Mouse (Mus musculus) gastrocnemius, postnatal 10 days (tissue): Measurements from ENCODE around the gene Dok3. TPM values are rescaled to one million over a fixed set of nuclear protein-coding genes. Genes with fewer than 3 reads are reported as not detected.
"Not testable (repeated sequence)": the region's sequence is repeated elsewhere in the genome, so short reads cannot be mapped to it uniquely, and the experiment has no call there.

Experiments
- DNase-seq: peaks from one replicate; pipeline ENCODE4 v3.0.0; 2021; ENCODE audit warnings: mixed read lengths
- long read RNA-seq, 2 experiments: library from polyadenylated mRNA; stranded (forward); transcript quantifications; one replicate each; pipeline ENCODE4 v2.0.0; 2021
- total RNA-seq, 2 experiments: library from RNA; stranded (reverse); gene quantifications; 2 replicates each; pipeline ENCODE4 v1.2.3; 2021

The Dok3 gene
- 1 to 10 TPM; 2.0 to 4.0 TPM for total RNA-seq
- long read RNA-seq, experiment 1, partial matches to known transcripts, result 1 of 3 reads
- long read RNA-seq, experiment 1, other reads (novel, unspliced or antisense), result 0 of 3 reads
- long read RNA-seq, experiment 2, partial matches to known transcripts, result 1 of 1 reads
- long read RNA-seq, experiment 2, other reads (novel, unspliced or antisense), result 0 of 1 reads

DNA sequence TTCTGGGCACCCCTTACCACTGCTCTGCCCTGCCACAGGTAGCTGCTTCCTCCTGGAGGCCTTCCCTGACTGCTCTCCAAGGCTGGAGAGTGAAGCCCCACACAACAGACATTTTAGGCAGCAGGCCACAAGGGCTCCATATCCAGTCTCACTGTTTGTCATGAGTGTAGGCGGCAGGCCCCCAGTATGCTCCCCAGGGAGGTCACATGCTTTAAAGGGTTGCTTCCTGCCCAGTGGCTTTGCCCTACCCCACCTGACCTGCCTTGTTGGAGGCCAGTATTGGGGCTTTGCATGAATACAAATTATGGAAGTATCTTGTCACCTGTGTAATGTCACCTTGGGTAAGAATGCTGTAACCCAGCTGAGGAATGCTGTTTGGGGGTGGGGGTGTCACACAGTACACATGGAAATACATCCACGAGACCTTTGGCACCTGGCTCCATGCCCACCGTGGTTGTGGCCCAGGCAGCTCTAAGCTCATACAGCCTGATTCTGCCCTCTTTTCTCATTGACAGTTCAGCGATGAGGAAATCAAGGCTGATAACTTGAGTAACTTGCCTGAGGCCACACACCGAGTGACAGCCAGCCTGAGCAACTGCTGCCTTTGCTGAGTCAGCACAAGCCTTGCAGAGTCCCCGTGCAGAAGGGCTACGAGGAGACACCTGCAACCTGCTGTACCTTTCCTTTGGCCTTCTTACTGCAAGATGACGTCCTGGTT is at the start of gene Dok3:
Gene Dok3 (minus strand): TSS at position 99 of the 718 bp plus-strand sequence.
- no peak for DNase-seq

DNA sequence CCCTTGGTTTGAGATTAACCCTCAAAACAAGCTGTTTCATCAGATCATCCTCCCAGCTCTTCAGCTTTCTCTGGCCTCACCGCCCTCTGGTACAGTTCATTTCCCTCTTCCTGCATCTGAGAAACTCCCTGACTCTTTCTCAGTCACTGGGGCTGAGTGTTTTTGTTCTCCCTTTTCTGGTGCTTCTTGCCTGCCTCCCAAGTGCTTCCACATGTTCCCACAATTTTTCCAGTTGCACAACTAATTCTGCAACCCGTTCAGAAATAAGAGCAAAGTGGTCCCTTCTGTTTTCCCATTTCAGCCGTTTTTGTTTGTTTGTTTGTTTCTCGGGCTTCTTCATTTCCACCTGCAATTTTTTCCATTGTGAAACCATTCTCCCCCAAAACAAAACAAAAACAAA is 49.0 kb upstream of the Dok3 start:
- no peak for DNase-seq

DNA sequence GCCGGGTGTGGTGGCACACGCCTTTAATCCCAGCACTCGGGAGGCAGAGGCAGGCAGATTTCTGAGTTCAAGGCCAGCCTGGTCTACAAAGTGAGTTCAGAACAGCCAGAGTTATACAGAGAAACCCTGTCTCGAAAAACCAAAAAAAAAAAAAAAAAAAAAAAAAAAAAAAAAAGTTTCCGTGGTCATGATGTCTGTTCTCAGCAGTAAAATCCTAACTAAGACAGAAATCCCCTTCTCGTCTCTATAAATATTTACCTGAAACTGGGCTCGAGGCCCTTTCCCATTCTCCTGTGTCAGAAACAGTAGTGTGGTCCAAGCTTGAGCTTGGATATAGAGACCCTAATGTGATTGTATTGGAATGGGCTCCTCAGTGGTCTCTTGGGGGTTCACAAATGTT is 47.8 kb upstream of the Dok3 start:
- DNase-seq, result not testable (repeated sequence)

DNA sequence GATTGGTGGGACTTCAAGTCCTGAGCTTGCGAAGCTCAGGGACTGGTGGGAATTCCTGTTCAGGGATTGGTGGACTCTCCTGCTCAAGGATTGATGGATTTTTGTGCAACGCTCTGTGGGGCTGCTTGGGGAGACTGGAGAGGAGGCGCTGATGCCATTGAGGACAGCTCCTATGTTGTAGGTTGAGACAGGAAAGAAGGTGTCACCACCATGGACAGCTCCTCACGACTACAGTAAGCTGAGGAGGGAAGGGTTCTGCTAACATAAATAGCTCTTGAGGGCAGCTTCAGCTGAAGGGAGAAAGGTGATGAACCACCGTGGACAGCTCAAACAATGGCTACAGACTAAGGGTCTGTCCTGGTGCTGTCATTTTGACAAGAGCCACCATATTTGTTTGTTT is 46.8 kb upstream of the Dok3 start:
- DNase-seq, result no peak

DNA sequence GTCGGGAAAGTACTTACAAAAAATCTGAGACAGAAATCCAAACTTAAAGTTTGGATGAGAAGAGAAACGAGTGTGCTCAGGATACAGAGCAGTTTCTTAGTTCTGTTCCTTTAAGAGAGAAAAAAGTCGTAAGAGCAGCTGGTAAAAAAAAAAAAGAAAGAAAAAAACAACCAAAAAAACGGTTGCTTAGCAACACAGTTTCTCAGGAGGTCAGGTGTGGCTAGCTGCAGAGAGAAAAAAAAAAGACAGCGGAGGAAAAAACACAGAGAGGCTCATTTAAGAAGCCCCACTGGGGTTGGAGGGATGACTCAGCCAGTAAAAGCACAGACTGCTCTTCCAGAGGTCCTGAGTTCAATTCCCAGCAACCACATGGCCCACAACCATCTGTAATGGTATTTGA is 45.2 kb upstream of the Dok3 start:
- DNase-seq, result no peak

DNA sequence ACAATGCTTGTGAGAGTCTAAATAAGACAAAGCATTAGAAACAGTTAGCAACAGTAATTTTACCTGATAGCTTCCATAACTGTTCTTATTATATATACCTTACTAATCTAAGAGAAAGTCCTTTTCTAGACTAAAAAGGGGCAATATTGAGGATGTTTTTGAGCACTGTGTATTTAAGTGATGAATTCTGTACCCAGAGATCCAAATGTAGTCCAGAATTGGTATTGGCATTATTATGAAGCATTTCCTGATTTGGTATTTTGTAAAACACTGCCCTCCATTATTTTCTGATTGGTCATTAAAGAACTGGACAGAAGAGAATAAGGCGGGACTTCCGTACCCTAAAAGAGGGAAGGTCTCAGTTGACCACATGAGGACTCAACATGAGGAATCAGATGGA is 44.3 kb upstream of the Dok3 start, which contains the start of gene Tmed9:
Gene Tmed9 (plus strand): TSS at position 301 of the 400 bp plus-strand sequence.
- no peak for DNase-seq

DNA sequence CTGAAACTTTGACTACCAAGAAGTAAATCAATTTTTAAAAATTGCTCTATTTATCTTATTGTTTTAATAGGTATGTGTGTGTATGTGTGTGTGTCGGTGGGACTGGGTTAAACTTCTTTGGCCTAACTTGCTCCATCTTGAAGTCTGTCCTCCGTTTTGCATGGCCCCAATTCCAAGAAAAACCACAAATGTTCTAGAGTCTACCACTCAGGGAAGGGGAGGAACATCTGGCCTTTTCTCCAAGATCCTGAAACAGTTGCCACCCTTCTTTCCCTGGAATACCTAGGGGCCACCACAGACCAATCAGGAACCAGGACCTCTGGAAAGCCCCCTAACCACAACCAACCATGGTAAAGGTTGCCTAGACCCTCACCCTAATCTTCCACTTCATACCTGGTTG is 42.9 kb upstream of the Dok3 start:
- DNase-seq, result no peak

DNA sequence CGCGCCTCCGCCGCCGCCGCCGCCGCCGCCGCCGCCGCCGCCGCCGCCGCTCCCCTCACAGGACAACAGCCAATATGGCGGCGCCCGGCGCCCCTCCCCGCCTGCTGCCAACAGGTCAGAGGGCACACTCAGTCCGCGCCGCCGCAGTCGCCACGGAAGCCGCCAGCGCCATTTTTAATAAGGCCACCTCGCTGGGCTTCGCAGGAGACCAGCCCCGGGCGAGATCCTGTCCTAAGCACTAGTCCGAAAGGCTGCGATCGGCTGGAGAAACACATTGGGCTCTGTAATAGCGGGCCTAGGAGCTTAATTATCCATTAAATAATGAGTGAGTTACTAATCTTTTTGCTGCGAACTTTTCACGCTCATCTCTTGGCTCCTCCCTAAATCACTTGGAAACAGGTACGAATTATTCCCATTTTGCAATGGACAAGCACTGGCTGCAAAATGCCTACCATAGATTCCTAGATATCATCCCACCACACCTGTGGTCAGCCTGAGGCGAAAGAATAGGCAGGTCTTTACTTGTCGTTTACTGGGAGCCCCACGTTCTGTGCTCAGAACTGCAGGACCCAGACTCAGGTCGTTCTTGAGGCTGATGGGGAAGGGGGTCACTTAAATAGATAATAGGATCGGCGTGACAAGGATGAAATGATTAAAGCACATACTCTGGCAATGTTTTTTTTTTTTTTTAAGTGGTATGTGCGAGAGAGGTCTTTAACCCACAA is 42.1 kb upstream of the Dok3 start, which contains the start of gene Fam193b:
Gene Fam193b (minus strand): TSS at position 94 of the 725 bp plus-strand sequence.
- peak; percentile 96 for DNase-seq

DNA sequence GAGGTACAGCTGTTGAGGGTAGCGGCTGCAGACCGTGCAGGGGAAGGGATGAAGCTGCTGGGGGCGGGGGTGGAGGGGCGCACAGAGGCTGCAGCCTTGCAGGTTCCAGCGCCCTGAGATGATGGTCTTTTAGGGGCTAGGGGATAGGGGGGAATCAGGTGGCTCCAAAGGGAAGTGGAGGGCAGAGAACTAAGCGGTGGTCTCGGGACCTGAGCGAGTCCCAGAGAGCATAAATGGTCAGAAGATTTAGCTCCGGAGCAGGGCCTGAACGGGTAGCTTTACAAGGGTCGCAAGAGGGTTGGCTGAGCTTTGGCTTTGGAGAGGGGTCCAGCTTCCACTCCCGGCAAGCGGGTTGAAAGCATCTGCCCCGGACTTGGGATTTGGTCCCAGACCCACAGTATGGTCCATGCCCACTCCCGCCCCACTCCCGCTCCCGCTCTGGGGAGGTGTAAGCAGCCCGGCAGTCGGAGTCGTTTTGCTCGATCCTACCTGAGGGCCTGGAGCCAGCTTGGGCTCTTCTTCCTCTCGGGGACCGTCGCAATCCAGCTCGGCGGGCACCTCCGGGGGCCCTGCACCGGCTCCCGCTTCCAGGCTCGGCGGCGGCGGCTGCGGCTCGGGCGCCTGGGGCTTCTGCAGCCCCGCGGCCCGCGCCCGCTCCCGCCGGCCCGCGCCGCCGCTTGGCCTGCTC is 41.3 kb upstream of the Dok3 start:
- peak; percentile 51 for DNase-seq

DNA sequence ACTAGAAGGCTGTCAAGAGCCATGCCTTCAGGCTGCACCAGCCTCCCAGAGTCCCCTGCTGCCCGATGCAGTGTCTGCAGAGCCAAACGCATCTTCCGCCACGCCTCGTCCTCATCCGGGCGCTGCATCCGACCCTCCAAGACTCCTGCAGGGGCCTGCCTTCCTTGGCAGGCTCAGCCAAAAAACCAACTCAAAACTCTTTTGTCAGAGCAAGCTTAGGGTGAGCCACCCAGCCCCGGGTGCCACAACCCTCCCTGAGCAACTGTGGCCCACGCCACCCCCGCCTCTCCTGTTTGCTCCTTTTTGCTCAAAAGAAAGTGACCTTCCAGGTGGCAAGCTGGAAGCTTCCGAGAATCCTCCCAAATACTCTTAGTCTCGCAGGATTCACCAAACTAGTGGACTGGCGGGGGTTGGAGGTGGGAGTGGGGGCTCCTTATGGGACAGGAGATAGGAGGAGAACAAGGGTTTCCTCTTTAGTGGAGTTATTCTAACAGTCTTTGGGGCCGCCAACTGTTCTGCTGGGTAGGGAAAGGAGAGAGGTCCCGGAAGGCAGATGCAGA is 40.7 kb upstream of the Dok3 start:
- no peak for DNase-seq

DNA sequence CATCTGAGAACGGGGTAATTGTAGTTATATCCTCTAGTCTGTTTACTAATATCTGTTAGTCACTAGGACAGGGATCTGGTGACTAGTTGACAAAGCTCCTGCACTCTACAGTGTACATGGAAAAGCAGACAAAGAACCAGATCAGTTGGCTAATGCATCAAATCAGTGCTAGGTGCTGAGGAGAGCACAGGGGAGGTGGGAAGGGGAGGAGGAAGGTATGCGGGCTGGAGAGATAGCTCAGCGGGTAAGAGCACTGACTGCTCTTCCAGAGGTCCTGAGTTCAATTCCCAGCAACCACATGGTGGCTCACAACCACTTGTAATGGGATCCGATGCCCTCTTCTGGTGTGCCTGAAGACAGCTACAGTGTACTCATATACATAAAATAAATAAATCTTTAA is 39.4 kb upstream of the Dok3 start:
- not testable (repeated sequence) for DNase-seq

DNA sequence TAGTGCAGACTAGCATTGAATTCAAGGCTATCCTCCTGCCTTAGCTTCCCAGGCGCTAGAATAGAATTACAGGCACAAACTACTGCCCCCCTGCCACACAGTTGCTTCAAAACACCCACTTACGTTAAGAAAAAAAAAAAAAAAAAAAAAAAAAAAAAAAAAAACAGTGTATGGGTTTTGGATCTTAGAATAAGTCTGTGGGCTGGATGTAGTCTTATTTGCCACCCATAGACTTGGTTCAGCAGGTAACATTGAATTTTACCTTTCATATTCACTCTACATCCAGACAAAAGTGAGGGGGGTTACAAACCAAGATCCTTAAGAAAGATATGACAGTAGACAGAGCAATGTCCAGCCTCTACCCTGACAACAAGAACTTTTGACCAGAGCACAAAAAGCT is 38.9 kb upstream of the Dok3 start:
- no peak for DNase-seq

DNA sequence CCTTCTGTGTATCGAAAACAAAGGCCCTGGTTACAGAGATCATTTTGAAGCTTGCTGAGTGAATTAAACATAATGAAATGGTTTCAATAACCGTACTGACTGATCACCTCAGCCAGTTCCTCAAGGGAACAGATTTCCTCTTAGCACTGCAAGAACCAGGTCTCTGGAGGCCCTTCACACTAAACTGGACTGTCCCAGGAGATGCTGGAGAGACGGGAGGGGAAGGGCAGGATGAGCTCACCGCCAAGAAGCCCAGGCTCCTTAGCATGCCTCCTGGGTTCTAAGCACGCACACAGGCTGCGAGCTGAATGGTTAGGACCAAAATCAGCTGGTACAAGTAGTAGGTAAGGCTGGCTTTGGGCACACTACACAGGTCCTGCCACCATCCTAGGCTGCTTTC is 37.9 kb upstream of the Dok3 start:
- no peak for DNase-seq

DNA sequence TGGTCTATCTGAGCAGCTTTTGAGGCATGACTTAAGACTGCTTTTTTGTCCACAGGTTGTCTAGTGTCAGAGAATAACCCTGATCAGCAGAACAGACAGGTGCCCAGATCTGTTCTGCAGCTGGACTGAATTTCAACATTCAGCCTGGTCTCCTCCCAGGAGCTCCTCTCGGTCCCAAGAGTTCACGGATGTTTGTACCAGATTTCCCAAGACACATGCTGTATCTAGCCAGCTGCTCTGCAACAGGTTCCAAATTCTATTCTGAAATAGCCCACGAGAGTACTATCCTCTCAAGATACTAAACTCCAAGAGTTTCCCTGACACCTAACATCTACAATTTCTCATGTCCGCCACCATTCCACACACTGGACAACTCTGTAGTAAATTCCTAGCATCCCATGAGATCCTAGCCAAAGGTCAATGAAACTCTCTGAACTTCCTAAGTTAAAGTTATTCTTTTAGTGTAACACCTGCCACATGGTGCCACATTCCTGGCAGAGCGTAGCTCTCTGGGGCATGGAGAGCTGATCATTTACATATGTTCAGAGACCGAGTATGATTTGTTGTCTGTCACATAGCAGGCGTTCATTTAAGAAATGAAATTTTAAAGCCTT is 34.3 kb upstream of the Dok3 start:
- DNase-seq, result no peak

DNA sequence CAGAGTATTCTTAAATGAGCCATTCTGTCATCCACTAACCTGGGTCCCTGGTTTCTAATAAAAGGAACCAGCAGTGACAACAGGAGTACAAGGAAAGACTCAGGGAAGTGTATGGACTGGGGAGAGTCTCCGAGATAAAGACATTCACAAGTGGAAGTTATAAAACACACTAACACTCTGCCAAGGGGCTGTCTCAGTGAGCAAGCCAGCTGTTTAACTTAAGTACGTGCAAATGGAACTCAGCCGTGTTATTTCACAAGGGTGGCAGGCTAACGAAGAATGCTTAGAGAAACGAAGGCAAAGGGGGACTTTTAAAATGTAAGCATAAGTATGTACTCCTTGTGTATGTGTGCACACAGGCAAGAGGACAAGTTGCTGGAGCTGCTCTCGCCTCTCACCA is 28.4 kb upstream of the Dok3 start:
- DNase-seq, result no peak

DNA sequence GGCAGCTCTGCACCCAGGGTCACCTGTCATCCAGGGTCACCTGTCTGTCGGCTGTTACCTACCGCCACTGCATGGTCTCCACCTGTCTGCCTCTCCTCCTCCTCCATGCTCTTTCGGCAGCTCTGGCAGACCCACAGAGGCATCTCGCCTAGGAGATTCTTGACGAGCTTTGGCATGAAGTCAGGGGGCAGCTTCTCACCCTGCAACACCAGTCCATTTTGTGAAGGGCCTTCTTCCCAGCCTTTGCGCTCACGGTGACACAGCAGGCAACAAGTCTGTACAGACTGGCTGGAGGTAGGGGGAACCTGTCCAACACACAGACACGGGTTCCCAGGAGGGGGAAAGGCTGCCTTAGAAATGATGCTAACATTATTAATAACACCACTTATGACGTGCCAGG is 26.8 kb upstream of the Dok3 start:
- DNase-seq, result no peak

DNA sequence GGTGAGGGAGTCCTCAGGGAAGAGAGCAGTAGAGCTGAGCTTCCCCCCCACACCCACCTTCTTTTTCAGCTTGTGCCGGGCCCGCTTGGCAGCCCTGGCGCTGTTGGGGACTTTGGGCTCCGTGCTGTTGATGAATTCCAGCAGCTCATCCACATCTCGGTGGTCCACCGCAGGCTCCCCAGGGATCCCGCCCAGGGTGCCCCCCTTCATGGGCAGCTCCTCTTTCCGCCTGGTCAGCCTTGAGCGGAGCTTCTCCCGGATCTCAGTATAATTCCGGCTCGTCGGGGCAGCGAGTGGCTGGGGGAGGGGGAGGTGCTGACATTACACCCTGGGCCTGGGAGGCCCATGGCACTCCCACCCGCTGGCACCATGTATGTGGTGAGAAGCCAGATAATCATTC is 20.0 kb upstream of the Dok3 start:
- no peak for DNase-seq

DNA sequence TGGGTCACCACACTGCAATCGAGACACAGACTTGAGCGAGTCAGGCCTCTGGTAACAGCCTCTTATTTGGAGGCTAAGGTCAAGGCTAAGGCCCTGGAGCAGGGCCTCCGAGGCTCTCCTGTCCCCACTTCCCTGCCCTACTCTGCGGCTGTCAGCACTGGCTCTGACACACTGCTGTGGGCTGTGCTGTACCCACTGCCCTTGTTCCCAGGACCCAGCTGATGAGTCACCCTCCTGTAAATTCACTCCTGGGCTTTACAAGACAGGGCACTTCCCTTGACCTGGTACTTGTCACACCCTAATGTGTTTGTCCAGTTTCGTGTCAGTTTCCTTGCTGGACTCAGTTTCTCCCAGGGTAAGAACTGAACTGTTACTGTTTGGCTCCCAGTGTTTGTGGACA is 19.3 kb upstream of the Dok3 start:
- no peak for DNase-seq

DNA sequence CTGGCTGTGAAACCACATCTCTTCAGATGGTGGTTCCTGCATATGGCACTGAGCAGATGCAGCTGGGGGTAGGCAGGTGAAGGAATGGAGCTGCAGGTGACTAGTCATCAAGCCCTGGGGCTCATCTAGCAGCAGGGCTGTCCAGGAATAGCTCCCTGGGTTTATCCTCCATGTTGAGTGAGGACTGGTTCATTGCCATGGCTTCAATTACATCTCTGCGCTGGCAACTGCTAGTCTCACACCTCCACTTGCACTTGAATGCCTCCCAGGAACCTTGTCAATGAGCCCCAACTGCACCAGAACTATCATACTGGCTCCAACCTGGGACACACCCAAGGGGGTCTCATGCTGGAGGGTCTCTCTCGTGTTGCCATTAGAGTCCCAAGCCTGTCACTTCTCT is 18.8 kb upstream of the Dok3 start:
- DNase-seq, result no peak

DNA sequence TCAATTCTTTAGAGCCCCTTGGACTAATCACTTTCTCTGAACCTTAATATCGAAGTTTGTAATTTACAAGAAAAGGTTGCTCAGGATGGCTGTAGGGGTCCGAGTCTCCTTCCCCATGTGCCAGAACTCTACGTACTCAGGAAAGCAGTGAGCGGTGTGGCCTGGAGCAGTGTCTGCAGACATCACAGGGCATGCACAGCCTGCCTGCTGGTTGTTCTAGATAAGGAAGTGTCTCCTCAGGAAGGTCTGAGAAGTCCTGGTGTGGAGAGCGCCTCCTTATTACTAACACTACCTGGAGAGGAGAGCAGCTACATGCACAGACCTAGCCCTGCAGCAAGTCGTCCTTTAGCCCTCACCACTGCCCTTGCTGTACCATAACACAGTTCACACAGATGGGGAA is 15.7 kb upstream of the Dok3 start:
- DNase-seq, result no peak

DNA sequence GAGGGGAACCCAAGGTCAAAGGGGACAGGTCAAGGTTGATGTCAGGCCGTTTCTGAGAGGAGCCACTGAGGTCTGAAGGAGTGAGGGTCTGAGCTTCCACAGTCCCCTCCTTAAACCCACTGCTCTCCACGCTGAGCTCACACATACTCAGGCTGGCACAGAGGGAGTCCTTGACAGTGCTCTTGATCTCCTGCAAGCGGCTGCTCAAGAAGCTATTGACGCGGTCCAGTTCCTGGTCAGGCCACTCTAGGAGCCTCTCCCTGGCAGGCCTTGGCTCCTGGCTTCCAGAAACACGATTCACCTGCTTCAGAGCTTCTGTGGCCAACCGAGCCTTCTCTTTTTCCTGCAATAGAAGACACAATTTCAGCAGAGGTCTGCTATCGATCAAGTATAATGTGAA is 14.4 kb upstream of the Dok3 start:
- no peak for DNase-seq

DNA sequence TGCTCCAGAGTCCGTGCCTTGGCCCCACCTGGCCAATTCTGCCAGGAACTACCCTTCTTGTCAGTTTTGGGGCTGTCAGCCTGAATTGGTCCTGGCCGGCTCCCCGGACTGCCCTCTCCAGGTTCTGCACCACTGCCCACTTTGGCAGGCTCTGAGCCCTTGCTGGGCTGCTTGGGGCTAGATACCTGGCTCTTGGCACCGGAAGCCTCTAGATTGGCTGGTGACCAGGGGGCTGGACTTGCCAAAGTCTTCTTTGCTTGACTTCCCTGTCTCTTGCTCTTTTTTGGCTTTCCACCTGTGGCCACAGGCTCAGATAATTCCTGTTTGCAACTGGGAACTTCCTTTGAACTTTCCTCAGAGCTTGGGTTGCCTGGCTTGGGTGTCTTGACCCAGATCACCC is 13.8 kb upstream of the Dok3 start:
- no peak for DNase-seq
